Mouse (Mus musculus) heart, embryonic 13.5 days (tissue): Measurements from ENCODE around the gene Med16. TPM values are rescaled to one million over a fixed set of nuclear protein-coding genes. Genes with fewer than 3 reads are reported as not detected.

Experiments used
- ATAC-seq: fragments of 200-750 bp; cut with Nextera tagmentation; 2 replicates; pipeline ENCODE4 v1.8.0; 2017; ENCODE audit warnings: moderate TSS enrichment; ENCODE audit not compliant: insufficient number of reproducible peaks, low FRiP score, low TSS enrichment; ENCODE audit errors: extremely low read depth
- H3K27ac ChIP-seq: fragments of 300-500 bp; sonication (generic); replicated peaks from 2 replicates; pipeline ENCODE4 v1.5.1; 2015; ENCODE audit warnings: moderate library complexity, mild to moderate bottlenecking, inconsistent platforms
- H3K27me3 ChIP-seq: fragments of 300-500 bp; sonication (generic); replicated peaks from 2 replicates; pipeline ENCODE4 v1.6.1; 2015; ENCODE audit warnings: mild to moderate bottlenecking, inconsistent platforms
- H3K36me3 ChIP-seq: fragments of 300-500 bp; sonication (generic); 2 replicates; pipeline ENCODE4 v1.6.1; 2015; ENCODE audit warnings: mild to moderate bottlenecking, inconsistent platforms
- H3K4me1 ChIP-seq: fragments of 300-500 bp; sonication (generic); 2 replicates; pipeline ENCODE4 v1.6.1; 2015; ENCODE audit warnings: inconsistent platforms
- H3K4me2 ChIP-seq: fragments of 300-500 bp; sonication (generic); 2 replicates; pipeline ENCODE4 v1.6.1; 2015; ENCODE audit warnings: inconsistent platforms, mild to moderate bottlenecking, moderate library complexity
- H3K4me3 ChIP-seq: fragments of 300-500 bp; sonication (generic); 2 replicates; pipeline ENCODE4 v1.5.1; 2015; ENCODE audit warnings: moderate library complexity, mild to moderate bottlenecking, inconsistent platforms
- H3K9ac ChIP-seq: fragments of 300-500 bp; sonication (generic); 2 replicates; pipeline ENCODE4 v1.6.1; 2015; ENCODE audit warnings: inconsistent platforms, mild to moderate bottlenecking, moderate library complexity
- H3K9me3 ChIP-seq: fragments of 300-500 bp; sonication (generic); 2 replicates; pipeline ENCODE4 v1.6.1; 2016; ENCODE audit warnings: inconsistent platforms
- WGBS: fragments of 180-500 bp; shearing (Covaris S2); methylation state at CpG from one replicate; pipeline ENCODE4 v1.1.7; 2015; ENCODE audit warnings: mixed read lengths; 5-methylcytosine and 5-hydroxymethylcytosine counted together
- polyA plus RNA-seq: library from polyadenylated mRNA; unstranded; fragments of >200 nt; fragmentation: Nextera tagmentation; extraction: Ambion mirVana; gene quantifications from 2 replicates; pipeline ENCODE4 v1.2.1, GENCODE M21; 2015

Gene Med16
- polyA plus RNA-seq, 1 experiment from 2014 or later = 42.1 TPM

DNA sequence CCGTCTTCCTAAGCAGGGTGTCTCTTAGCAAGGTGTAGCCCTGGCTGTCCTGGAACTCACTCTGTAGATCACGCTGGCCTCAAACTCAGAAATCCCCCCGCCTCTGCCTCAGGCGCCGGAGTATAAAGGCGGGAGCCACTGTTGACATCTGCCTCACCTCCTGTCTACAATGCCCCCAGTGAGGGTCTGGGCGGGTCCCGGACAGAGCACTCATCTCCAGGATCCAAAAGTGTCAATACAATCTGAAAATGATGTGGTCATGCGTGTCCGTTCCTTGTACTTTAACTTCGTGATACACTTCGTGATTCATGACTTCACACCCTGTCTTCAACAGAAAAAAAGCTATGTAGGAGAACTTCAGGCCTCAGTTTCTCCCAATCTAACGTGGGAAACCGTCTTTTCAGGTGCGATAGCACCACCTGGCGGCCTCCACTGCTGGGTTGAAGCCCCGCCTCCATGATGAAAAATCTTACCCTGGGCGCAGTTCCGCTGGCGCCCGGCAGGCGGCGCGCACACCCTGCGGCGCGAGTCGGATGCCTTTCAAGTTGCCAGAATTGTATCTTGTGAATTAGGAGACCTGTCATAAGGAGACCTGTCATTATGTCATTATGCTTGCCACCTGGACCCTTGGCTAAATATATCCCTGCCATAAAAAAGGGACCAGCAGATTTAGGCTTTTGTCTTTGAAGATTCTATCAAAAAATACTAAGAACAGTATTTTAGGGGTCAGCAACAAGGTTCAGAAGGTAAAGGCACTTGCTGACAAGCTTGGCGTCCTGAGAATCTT lies 16.5 kb upstream of the Med16 start:
- Histone ChIP-seq H3K4me2 (peak overlapping the region; percentile 92), H3K9ac (peak overlapping the region; percentile 97), H3K27ac (peak overlapping the region; percentile 97), H3K4me1 (peaks cover 46% of the 10 kb centered on the region), H3K4me3 (peak overlapping the region; percentile 97), H3K9me3 (no peaks in the 10 kb centered on the region), H3K27me3 (peaks cover 41% of the 10 kb centered on the region), H3K36me3 (no peaks in the 10 kb centered on the region)
- ATAC-seq = no peak
- WGBS = 11% methylated on average over 29 of the region's 29 CpGs

DNA sequence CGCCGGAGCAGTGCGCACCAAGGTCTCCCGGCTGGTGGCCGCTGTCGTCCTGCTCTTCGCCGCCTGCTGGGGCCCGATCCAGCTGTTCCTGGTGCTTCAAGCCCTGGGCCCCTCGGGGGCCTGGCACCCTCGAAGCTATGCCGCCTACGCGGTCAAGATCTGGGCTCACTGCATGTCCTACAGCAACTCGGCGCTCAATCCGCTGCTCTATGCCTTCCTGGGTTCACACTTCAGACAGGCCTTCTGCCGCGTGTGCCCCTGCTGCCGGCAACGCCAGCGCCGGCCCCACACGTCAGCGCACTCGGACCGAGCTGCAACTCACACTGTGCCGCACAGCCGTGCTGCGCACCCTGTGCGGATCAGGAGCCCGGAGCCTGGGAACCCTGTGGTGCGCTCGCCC lies 12.8 kb upstream of the Med16 start:
- WGBS = 1% methylated on average over 34 of the region's 34 CpGs
- no peak for ATAC-seq
- peaks cover 47% of the 10 kb centered on the region for H3K4me1 ChIP-seq

DNA sequence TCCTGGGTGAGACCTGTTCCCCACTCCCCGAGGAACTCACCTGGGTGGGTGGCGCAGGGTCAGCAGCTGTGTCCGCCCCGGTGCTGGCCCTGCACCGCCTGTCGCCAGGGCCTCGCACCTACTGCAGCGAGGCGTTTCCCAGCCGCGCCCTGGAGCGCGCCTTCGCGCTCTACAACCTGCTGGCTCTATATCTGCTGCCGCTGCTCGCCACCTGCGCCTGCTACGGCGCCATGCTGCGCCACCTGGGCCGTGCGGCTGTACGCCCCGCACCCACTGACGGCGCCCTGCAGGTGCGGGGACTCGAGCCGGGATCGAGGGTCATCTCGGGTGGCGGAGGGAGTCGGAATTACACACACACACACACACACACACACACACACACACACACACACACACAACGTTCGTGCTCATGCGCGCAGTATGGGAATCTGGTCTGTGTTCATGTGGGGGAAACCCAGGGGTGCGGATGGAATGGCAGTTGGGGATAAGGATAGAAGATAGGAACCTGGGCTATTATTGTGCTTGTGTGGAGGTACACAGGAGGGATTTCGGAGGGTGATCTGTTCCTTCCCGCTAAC lies 12.3 kb upstream of the Med16 start, which contains the start of gene R3hdm4:
Gene R3hdm4, minus strand, starts transcription at position 251 of the 578 bp plus-strand sequence.
- peaks cover 70% of the 10 kb centered on the region for H3K27me3 ChIP-seq
- H3K27ac ChIP-seq = no peak within 1 kb of the TSS
- peak within 1 kb of the TSS; percentile 68 for H3K4me2 ChIP-seq
- peak within 1 kb of the TSS; percentile 68 for H3K9ac ChIP-seq
- no peaks in the 10 kb centered on the region for H3K9me3 ChIP-seq
- ATAC-seq = no peak
- WGBS = 7% methylated on average over 35 of the region's 41 CpGs
- H3K4me3 ChIP-seq = peak within 1 kb of the TSS; percentile 45
- peaks cover 46% of the 10 kb centered on the region for H3K4me1 ChIP-seq
- no peaks in the 10 kb centered on the region for H3K36me3 ChIP-seq

More for the DNA sequence above, 12.8 kb upstream of the Med16 start:
- peak overlapping the region; percentile 68 for H3K4me2 ChIP-seq
- peak overlapping the region; percentile 68 for H3K9ac ChIP-seq
- H3K36me3 ChIP-seq = no peaks in the 10 kb centered on the region
- H3K27me3 ChIP-seq = peaks cover 70% of the 10 kb centered on the region
- H3K4me3 ChIP-seq = peak overlapping the region; percentile 45
- H3K9me3 ChIP-seq = no peaks in the 10 kb centered on the region
- no peak overlapping the region for H3K27ac ChIP-seq

DNA sequence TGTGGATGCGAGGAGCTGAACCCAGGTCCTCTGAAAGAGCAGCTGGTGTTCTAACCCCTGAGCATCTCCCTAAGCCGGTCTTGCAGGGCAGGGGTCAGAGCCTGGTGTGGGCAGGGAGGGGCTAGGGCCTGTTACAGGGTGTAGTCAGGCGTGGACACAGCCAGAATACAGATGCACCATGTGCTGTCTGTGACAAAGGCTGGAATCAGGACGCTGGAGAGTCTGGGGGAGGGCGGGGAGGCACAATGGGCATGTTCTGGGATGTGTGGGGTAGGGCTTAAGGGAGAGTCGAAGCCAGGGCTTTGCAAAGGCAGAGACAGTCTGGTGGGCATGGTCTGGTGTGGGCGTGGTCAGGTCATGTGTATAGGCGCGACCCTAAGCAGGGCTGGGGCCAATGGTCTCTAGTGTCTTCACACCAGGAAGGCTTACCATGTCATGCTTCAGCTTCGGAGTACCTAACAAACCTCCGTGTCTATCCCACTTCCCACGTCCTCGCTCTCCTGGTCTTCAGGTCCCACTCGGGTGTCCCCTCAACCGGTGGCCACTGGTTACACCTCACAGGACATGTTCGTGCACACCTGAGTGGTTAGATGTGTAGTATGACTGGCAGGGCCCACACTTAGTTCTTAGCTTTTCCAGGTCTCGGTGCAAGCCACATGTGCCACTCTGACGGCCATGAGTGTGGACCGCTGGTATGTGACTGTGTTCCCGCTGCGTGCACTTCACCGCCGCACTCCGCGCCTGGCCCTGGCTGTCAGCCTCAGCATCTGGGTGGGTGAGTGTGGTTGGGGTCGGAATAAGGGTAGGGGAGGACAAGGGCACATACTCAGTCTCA lies 11.6 kb upstream of the Med16 start:
- Histone ChIP-seq H3K9me3 (no peaks in the 10 kb centered on the region), H3K4me3 (peak overlapping the region; percentile 45), H3K4me1 (peaks cover 46% of the 10 kb centered on the region), H3K27me3 (peaks cover 70% of the 10 kb centered on the region), H3K9ac (no peak overlapping the region), H3K36me3 (no peaks in the 10 kb centered on the region), H3K27ac (no peak overlapping the region), H3K4me2 (peak overlapping the region; percentile 68)
- 21% methylated on average over 26 of the region's 26 CpGs for WGBS
- ATAC-seq = no peak

DNA sequence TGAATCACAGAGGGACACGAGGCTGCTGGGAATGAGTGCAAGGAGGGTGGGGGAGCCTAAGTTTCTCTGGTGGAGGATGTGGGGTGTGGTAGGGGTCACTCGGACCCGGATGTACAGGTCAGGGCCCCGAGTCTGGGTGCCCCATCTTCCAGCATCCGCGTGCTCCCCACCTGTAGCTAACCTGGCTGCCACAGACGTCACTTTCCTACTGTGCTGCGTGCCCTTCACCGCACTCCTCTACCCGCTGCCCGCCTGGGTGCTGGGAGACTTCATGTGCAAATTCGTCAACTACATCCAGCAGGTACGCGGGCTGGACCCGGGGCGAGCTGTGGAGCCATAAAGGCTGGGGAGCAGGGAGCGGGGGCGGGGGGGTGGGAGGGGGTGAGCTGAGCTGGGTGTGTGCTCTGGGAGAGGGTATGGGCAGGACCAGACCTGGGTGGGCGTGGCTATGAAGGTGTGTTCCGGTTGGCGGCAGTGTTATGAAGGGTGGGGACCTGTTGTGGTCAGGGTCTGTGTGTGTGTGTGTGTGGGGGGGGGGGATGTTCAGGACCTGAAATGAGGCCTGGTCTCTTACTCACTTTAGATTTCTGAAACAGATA lies 10.6 kb upstream of the Med16 start:
- Histone ChIP-seq H3K4me3 (peak overlapping the region; percentile 67), H3K9me3 (no peaks in the 10 kb centered on the region), H3K9ac (peak overlapping the region; percentile 26; the same call in 1 of the 2 replicates), H3K27me3 (peaks cover 70% of the 10 kb centered on the region), H3K4me1 (peaks cover 55% of the 10 kb centered on the region), H3K36me3 (no peaks in the 10 kb centered on the region), H3K27ac (no peak overlapping the region), H3K4me2 (peak overlapping the region; percentile 60)
- 4% methylated on average over 21 of the region's 21 CpGs for WGBS
- ATAC-seq = no peak

DNA sequence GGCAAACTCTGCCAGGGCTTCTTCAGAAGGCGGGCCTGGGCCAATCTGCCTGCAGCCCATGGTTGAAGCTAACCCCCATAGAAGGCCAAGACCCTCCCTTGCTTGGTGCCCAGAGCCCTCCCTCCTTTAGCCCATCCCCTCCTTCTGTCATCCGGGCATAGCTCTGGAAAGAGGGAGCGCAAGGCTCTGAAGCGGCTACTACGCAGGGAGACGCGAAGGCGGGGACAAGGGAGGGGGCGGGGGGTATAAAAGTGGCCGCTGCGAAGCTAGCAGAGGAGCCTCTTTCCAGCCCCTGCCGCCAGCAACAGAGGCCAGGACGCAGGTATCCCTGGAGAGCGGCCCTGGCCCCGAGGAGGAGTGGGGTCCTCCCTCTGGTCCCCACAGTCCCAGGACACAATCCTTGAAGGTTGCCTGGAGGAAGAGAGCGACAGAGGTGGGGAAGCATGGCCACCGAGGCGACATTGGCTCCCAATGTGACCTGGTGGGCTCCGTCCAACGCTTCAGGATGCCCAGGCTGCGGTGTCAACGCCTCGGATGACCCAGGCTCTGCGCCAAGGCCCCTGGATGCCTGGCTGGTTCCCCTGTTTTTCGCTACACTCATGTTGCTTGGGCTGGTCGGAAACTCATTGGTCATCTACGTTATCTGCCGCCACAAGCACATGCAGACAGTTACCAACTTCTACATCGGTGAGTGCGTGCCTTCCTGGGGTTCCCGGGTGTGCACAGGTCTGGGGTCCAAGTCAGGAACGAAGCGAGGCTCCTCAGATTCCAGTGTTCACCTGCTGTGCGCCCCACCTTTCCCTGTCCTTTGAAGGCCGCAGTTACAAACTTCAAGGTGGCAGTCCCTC lies 9.7 kb upstream of the Med16 start:
- no peak for ATAC-seq
- Histone ChIP-seq H3K27ac (no peak overlapping the region), H3K4me1 (peaks cover 63% of the 10 kb centered on the region), H3K27me3 (peaks cover 62% of the 10 kb centered on the region), H3K4me2 (peak overlapping the region; percentile 60), H3K9ac (peak overlapping the region; percentile 60), H3K4me3 (peak overlapping the region; percentile 67), H3K9me3 (no peaks in the 10 kb centered on the region), H3K36me3 (peaks cover under 1% of the 10 kb centered on the region; the same call in 1 of the 2 replicates)
- 7% methylated on average over 35 of the region's 35 CpGs for WGBS

DNA sequence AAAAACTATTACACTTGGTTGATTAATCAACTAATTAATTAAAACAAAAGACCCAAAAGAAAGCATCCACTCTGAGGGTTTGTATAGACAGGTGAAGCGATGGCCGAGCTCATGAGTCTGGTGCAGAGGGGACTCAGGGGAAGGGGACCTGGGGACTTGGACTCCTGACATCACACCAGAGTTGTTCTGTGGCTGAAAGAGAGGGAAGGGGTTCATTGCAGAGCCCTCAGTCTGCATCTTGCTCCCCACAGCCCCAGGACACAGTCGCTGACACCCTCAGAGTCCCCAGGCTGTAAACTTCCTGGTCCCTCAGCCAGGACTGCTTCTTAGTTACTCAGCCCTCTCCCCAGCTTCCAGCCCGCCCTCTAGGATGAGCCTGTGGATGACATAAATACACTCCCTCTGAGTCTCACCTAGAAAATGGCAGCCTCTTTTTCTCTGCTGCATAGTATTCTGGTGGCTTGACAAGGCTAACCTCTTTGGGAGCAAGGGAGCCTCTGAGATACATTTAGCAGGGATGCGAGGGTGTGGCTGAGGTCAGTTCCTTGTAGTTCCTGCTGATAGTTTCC lies 8.9 kb upstream of the Med16 start:
- H3K27ac ChIP-seq = no peak overlapping the region
- H3K4me3 ChIP-seq = peak overlapping the region; percentile 67
- H3K36me3 ChIP-seq = peaks cover 9% of the 10 kb centered on the region
- H3K9ac ChIP-seq = peak overlapping the region; percentile 94
- no peak for ATAC-seq
- H3K9me3 ChIP-seq = no peaks in the 10 kb centered on the region
- peak overlapping the region; percentile 86 for H3K4me2 ChIP-seq
- H3K27me3 ChIP-seq = peaks cover 54% of the 10 kb centered on the region
- H3K4me1 ChIP-seq = peaks cover 63% of the 10 kb centered on the region
- 59% methylated on average over 5 of the region's 5 CpGs for WGBS

DNA sequence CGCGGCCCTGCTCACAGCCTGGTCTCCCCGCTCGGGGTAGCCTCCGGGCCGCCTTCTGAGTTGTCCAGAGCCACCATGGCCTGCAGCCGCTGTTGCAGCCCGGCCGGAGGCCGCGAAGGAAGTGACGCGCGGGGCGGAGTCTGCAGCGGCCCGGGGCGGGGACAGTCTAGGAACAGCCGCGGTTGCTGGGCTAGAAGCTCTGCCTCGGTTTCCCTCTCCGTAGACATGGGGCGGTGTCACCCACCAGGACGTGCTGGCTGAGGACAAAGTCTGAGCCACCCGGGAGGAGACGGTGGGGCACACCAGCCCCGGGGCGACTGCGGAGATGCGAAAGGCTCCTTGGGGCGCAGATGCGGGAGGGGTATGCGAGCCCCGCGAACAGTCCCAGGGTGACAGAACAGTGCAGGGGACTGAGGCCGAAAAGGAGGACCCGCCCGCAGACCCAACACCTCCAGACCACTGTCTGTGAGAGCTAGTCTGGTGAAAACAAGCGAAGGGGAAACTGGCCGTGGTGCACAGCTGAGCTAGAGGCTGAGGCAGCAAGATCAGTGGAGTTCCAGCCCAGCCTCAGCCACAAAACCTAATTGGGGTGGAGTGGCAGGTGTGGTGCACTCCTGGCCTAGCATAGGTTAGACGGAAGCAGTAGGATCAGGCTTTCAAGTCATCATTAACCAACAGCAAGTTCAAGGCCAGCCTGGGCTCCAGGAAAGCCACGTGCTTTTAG lies 8.2 kb upstream of the Med16 start, which contains the start of gene Kiss1r:
Gene Kiss1r, plus strand, starts transcription at position 164 of the 724 bp plus-strand sequence.
- Histone ChIP-seq H3K4me1 (peaks cover 63% of the 10 kb centered on the region), H3K4me3 (peak within 1 kb of the TSS; percentile 67), H3K27ac (peak within 1 kb of the TSS; percentile 54), H3K36me3 (peaks cover 15% of the 10 kb centered on the region), H3K4me2 (peak within 1 kb of the TSS; percentile 86), H3K9ac (peak within 1 kb of the TSS; percentile 94), H3K27me3 (peaks cover 47% of the 10 kb centered on the region), H3K9me3 (no peaks in the 10 kb centered on the region)
- peak; percentile 66 for ATAC-seq
- 2% methylated on average over 42 of the region's 42 CpGs for WGBS

DNA sequence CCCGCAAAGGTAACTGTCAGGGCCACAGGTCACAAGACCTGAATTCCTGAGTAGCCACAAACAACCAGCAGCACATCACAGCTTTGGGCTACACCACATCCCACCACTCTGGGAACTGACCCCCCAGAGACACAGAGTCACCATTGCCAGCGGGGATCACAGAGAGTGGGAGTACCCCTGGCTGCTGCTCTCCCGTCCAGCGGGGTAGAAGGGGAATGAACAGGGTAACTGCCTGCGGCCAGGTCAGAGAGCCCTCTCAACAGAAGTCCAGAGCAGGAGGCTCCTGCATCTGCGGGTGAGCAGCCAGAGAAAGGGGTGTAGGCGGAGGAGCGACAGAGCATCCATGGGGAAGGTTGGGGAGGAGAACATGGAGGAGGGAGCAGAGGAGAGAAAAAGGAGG lies 7.4 kb upstream of the Med16 start:
- Histone ChIP-seq H3K9me3 (no peaks in the 10 kb centered on the region), H3K4me2 (peak overlapping the region; percentile 86), H3K9ac (peak overlapping the region; percentile 94), H3K27ac (peak overlapping the region; percentile 54; the same call in 1 of the 2 replicates), H3K27me3 (peaks cover 39% of the 10 kb centered on the region), H3K4me3 (peak overlapping the region; percentile 67), H3K4me1 (peaks cover 55% of the 10 kb centered on the region), H3K36me3 (peaks cover 24% of the 10 kb centered on the region)
- no peak for ATAC-seq
- WGBS = 11% methylated on average over 8 of the region's 8 CpGs
